Mouse (Mus musculus) brain, embryonic 14.5 days (tissue): ENCODE measurements around the gene Hdac8.

Experiments used
- CTCF ChIP-seq: fragments of 200-500 bp; IDR thresholded peaks from 2 replicates; pipeline ENCODE4 v1.5.1; 2012; ENCODE audit warnings: inconsistent platforms, mild to moderate bottlenecking, moderate library complexity, borderline replicate concordance; ENCODE audit not compliant: insufficient read depth, insufficient read length; ENCODE audit errors: extremely low read depth
- POLR2A ChIP-seq: fragments of 200-500 bp; IDR thresholded peaks from 2 replicates; pipeline ENCODE4 v1.6.1; 2012; ENCODE audit warnings: mild to moderate bottlenecking, inconsistent platforms, borderline replicate concordance; ENCODE audit not compliant: poor library complexity, insufficient read depth, insufficient read length, severe bottlenecking; ENCODE audit errors: extremely low read depth

- no peak for TF ChIP-seq CTCF
- no peak for TF ChIP-seq POLR2A
Measured at GRCm38 (mm10) chrX:102362244-102362643, 142.9 kb downstream of the Hdac8 start.
